Mouse (Mus musculus) mouse embryonic stem cell (cell line): ENCODE results near the gene Sh3bp5.

Experiments used
- in situ Hi-C, 2 experiments: fragments of 300-500 bp; cut with MboI; formaldehyde crosslinking; loops; 1 replicate in 1 of 2; 3 replicates in 1 of 2; pipeline ENCODE4 v1.14.3; 2019 to 2020; ENCODE audit warnings: low sequenced_read_pairs in 2 of 2, low pct_unique_long_range_greater_than_20kb in 1 of 2, mixed read lengths in 1 of 2; ENCODE audit not compliant: unreplicated experiment in 1 of 2

Gene Sh3bp5

DNA sequence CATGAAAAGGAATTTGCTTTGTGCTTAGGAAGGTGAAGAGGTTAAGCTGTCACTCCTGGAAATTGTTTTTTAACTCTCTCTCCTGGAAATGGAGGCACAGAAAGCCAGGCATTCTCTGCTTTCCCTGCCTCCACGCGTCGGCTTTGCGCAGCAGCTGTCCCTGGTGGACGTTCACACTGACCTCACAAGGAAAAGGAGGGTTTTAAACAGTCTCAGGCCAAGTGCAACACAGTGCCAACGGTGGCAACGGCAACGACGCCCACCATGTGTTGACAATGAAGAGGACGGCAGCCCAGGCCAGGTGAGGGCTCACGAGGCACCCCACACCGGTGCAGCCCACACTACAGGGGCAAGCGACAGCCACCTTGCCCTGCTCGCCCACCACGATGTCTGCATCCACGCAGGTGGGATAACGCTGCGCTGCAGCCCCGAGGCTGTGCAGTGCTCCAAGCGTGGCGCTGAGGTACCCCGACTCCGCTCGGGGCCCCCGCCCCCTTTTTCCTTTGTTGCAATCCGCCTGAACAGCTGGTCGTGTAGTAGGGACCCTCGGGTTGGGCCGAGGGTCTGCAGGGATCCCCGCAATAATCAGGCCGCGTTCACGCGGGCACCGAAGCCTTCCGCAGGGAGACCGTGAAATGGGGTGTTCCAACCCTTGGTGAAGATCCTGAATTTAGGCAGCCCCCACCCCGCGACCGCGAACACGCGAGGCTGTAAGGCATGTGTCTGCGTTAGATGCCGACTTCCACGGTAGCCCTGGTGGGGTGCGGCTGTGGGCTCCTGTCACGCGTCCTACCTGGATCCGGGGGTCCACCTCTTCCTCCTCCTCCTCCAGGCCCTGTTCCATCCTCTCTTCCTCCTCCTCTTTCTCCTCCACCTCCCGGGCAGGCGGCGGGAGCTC is 611 bp downstream of the Sh3bp5 start:
- in situ Hi-C loops, result no loop called here

DNA sequence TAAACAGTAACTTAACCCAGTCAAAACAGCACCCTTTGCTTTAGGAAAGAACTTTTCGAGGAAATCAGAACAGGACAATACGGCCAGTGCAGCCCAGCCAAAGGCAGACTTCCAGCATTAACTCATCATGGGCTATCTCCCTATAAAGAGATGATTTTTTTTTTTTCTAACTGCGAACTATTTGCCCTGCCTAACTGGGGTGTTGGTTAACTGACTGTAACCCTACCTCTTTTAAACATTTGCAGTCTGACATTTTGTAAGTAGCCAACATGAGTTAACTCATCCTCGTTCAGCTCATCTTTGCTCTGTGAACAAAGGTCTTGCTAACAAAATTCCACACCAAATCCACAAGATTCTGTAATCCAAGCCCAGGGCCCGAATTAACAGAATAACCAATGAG is 1.5 kb downstream of the Sh3bp5 start:
- in situ Hi-C loops, result no loop called here

DNA sequence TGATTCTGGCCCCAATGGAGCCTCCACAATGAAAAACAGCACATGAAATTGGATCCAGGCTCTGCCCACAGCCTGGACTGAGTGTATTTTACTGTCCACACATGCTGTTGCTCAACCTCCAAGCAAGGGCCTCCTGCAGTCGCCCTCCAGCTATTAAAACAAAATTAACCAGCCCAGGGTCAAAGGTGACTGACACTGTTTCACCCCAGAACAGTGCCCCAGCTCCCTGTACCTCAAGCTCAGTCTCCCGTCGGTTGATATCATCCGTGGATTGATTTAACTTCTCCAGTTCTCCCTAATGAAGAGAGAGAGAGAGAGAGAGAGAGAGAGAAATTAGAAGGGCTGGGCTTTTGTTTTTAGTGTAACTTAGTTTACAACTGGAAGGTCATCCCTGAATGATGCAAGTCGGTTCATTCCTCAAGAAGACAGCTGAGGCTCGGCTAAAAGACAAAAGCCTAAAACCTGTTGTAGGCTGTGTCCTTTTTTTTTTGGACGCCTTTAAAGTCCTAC is 2.0 kb downstream of the Sh3bp5 start:
- in situ Hi-C loops, result no loop called here

DNA sequence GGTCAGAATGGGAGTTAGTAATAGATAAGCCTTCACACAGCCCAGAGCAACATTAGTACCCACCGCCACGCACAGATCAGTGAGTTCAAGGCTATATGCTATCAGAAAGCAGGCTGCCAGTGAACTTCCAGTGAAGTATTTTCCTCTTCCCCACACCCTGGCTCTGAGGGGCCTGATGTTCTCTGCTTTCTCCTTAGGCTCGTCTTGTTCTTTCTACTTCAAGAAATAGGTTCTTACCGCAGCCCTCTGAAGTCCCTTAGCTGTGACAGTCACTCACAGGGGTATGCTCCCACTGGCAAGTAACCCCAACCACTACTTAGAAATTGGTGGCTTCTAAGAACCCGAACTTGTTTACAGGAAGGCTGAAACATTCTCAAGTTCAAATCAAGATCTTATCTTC is 2.8 kb downstream of the Sh3bp5 start:
- in situ Hi-C loops, result no loop called here

DNA sequence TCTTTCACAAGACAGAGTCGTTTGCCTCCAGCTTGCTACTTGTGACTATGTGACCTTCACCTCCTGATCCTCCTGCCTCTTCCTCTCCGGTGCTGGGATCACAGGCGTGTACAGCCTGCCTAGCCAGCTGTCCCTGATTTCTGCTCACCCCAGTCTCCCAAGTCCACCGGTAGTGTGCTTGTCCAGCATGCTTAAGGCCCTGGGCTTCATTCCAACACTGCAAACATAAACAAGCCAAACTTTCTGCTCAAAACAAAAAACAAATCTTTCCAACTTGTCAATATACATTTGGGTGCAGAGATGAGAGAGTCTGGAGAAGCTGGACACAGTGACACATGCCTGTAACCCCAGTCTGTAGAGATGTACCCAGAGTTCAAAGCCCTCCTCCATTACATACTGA is 3.5 kb downstream of the Sh3bp5 start:
- in situ Hi-C loops, result no loop called here

DNA sequence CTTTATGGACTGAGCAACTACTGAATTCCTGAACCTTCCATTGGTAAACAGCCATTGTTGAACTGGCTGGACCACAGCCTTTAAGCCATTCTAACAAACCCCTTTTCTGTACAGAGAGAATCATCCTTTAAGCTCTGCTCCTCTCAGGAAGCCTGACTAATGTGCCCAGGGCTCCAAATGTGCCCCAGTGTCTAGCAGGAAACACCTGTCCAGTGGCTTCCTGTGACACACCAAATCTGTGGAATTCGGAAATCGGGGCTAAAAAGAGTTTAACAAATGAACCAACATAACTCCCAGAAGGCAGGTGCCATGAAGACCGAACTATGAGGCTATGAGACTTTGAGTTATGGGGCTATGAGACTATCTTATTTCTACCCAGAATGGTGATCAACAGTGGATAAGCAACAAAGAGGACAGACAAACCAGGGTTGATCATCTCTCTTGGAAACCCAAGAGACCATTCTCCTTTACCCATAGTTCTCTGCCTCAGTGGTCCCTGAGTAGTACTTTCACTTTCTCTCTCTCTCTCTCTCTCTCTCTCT is 4.0 kb downstream of the Sh3bp5 start:
- in situ Hi-C loops, result no loop called here

DNA sequence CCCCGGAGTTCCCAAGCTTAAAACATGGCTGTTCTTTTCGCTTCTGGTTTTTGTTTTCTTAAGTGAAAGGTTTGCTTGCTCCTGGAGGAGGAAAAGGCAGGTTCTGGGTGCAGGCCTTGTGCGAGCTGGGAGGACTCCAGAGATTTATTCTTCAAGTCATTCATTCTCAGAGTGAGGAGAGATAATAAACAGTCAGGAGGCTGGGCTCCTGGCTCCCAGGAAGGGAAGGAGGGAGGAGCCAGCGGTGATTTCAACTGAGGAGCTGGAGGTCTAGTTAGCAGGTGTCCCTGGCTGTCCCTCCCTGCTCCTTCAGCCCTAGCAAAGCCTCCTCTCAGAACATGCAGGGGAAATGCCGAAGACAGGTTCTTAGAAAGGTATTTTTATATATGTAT is 6.9 kb downstream of the Sh3bp5 start:
- in situ Hi-C loops, result no loop called here

DNA sequence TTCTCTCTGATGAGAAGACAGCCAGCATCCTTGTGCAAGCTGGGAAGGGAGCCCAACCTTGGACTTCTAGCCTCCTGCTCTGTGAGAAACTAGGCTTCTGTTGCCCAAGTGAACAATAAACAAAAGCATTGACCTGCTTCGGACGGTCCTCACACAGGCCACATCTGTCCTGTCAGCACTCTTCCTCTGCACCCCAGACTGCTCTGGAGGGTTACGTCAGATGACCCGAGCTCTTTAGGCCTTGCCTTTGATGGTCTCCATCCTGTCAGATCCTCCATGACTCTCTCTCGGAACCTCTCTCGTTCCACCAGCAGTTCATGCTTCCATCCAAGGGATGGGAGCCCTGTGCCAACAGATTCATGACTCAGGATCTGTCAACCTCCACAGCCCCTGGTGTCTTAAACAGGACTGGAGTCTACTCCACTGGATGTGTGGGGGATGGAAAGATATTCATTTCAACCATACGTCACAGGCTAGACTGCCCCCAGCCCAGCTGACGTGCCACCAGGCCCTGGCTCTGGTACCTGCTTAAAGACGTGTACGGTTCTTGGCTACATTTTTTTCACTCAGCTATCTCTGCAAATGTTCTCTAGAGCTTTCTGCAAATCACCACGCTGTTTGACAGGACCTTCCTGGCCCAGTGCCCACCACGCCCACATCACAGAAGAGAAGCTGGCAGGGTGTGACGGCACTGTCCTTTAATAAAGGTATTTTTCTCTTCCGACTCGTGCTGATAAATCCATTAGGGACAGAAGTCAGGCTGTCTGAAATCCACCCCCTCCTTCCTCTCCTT is 7.5 kb downstream of the Sh3bp5 start:
- in situ Hi-C loops, result no loop called here

DNA sequence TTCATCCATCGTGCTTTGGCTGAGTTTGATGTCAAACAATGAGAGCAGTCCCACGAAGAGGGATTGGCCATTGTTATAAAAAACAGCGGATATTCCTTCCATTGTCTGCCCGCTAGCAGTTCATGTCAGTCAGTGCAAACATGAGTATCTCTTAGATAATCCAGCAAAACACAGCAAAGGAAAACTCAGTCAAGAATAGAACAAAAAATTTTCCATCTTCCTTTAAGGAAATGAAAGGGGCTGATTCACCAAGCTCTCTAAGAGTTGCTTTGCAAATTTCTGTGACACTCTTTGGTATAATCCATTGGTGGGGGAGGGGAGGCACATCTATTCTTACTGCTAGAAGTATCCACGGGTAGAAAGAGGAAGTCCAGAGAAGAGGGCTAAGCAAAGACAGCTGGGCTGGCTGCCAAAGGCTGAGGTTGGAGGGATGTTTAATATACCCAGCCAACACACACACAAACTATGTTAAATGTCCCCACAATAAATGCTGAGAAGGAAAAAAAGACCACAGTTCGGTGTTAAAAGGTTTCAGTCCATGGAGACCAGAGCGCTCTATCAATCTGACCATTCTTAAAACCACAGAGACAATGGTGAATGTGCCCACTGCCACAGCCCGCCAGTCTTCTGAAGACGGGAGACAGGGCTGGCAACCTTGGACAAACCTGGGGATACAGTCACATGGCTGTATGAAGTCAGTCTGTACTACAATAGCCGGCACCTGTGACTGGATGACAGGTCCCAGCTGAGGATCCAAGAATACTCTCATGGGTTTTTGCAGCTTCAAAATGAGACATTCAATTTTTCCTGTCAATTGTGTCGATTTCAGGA is 12.7 kb downstream of the Sh3bp5 start:
- in situ Hi-C loops, result no loop called here

DNA sequence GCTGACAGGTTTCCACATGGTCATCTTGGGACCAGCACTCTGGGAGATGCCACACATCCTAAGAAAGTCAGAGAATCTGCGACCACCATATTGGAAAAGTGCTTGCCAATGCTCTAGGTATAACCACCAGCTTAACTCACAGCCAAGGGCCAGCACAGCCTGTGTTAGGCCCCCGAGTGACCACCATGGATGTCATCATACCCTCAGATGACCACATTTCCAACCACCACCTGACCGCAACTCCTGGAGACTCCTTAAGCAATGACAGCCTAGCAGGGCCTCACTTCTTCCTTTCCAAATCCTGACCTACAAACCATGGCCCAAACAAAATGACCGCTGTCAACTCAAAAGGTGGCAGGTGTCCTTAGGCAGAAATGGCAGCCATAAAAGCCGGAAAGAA is 13.5 kb downstream of the Sh3bp5 start:
- in situ Hi-C loops, result no loop called here

DNA sequence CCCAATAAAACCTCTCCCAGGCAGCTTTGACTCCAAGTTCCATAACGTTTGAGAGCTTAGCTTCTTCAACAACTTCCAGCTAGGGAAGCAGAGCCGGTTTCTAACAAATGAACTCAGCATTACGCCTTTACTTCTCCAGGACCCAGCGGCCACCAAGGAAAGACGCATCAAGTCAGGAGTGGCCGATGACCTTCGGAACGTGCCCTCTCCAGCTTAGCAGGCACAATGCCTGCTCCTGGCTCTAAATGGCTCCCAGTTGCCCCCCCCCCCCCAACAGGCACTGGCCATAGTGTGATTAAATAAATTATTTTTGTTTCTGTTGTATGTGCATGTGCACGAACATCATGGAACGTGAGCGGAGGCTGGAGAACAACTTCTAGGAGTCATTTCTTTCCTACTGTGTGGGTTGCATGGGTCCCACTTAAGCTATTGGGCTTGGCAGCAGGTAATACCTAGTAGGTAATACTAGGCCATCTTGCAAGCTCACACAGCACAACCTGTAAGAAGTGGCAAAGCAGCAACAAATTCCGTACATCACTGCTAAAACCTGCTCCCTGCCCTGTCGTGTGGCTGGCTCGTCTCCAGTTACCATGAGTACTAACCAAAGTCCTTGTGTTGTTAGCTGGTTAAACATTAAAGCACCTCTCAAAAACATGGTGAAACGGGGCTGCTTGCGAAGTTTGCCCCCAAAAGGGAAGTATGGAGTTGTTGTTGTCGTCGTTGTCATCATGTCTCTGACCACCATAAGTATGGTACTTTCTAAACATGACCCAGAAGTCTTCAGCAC is 14.2 kb downstream of the Sh3bp5 start:
- in situ Hi-C loops, result no loop called here

DNA sequence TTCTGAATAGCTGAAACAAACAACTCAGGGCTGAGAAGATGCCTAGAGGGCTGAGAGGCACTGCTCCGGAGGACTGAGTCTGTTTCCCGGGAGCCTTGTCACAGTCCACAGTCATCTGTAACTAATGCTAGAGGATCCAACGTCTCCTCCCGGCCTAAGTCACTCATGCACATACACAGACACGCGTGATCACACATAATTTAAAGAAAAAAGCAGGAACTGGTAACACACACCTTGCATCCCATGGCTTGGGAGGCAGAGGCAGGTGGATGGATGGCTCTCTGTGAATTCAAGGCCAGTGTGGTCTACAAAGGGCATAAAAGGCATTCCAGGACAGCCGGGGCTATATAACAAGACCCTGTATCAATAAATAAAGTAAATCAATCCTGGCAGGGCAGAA is 14.9 kb downstream of the Sh3bp5 start:
- in situ Hi-C loops, result no loop called here

DNA sequence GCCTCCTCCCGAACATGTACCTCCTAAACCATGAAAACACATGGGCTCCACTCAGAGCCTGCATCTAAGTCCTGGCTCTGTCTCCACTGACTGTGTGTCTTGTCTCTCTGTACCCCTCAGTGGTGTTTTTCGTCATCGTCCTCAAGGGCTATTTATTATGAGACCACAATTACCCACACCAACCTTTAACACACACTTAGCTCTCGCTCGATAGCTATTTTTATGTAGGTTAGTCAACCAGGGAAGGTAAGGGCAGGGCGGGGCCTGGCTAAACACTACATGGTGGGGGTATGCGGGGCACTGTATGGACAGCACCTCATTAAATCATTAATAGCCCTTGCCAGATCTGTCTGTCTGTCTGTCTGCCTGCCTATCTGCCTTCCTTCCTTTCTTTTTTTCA is 15.3 kb downstream of the Sh3bp5 start:
- in situ Hi-C loops, result no loop called here

DNA sequence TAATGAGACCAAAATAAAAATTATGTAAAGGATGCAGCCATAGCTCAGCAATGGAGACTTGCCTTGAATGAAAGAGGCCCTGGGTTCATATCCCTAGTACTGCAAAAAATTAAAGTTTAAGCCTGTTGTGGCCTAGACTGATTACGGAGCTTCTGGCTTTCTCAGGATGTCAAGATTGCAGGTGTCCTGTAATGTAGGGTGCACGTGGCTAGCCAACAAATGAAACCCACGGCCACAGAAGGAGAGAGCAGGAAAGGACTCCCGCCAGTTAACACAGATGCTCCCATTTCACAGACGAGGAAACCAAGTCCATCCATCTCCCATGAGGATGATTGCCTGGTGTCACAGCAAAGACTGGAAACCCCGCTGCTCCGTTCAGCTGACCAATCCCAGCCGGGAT is 15.7 kb downstream of the Sh3bp5 start:
- in situ Hi-C loops, result no loop called here

DNA sequence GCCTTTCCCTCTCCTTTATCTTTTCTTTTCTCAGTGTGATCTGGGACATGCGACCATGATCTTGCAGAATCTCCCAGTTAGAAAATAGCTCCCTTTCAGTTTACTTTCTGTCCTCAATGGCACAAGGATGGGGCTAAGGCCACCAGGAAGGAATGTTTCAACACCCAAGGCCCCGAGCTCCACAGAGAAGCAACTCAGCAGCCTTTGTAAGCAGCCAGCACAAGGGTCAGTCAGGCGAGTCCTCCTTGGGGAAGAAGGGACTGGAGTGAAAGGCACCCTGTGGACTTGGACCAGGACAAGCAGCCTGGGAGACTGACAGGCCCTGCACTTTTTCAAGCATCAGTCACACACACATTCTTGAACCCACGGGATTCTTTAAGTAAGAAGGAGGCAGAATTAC is 16.6 kb downstream of the Sh3bp5 start:
- in situ Hi-C loops, result no loop called here

DNA sequence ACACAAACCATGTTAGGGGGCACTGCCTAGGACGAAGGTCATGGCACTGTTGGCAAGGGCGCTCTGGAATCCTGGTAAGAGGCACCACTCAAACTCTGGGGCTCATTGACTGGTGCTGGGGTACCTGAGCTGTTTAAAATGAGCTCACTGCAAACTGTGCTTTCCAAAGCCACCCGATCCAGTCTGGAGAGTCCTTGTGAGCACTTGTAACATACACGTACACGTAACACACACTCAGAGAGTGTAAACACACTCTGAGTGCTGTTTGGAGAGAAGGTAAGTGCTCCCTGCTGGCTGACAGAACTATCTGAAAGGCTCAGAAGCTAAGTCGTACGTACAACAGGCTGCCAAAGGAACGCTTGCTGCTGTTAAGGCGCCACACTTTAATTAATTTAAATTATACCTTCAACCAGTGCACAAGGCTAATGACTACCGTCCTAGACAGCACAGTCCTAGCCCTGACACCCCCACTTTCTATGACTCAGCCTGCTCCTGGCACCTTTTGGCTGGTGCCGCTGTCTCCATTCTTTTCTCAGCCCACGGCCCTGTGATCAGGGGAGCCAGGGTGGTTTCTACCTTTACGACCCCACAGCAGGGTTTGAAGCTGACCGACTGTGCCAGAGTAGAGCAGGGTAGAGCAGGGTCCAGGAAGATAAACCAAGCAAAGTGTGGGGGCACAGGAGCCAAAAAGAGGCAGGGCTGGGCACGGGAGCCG is 18.9 kb downstream of the Sh3bp5 start:
- in situ Hi-C loops, result no loop called here

DNA sequence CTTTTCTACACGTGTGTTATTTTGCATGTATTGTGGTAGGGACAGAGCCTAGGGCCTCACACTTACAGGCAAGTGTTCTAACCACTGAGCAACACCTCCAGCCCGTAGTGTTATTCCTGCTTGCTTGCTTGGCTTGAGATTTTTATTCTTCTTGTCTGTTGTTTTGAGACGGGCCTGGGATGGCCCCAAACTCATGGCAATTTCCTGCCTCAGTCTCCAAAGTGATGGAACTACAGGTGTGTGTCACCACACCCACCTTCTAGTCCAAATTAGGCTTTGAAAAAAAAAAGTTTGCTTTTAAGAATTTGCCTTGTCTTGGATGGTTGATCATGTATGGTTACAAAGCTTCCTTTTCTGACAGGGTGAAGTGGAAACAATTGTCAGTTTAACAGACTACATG is 19.5 kb downstream of the Sh3bp5 start:
- in situ Hi-C loops, result no loop called here
